Mouse (Mus musculus) bone marrow macrophage, adult 2 months (primary cell): ENCODE results near the gene Gpr150.

Source experiments
- CTCF ChIP-seq: IDR thresholded peaks from 2 replicates; pipeline ENCODE4 v1.5.1; 2012; ENCODE audit warnings: low read depth, mild to moderate bottlenecking, low read length, moderate library complexity
- POLR2A ChIP-seq: IDR thresholded peaks from 2 replicates; pipeline ENCODE4 v1.6.1; 2012; ENCODE audit warnings: mild to moderate bottlenecking, low read depth, low read length, borderline replicate concordance

DNA sequence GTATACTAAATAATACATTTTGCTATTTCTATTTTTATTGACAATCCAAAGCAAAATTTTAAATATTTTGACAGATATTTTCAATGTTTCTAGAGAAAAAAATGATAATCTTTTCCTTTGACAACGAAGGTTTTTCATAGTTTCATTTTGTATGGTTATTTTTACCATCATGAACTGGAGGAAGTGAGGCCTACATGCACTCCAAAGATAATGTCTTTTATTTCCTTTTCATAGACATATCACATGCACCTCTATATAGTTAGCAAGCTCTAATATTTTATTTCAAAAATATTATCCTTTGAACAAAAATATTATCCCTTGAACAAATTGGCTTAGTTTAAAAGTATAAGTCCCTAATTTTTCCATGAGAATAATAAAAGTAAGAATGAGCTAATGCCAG, 17.5 kb upstream of the Gpr150 start:
- no peak for TF ChIP-seq CTCF
- no peak for TF ChIP-seq POLR2A
